Mouse (Mus musculus): ENCODE data around the gene Unc13b. TPM values are rescaled to one million over a fixed set of nuclear protein-coding genes. Genes with fewer than 3 reads are reported as not detected.

Gene Unc13b
- polyA plus RNA-seq, 1 experiment from 2014 or later, result 6.3 TPM

DNA sequence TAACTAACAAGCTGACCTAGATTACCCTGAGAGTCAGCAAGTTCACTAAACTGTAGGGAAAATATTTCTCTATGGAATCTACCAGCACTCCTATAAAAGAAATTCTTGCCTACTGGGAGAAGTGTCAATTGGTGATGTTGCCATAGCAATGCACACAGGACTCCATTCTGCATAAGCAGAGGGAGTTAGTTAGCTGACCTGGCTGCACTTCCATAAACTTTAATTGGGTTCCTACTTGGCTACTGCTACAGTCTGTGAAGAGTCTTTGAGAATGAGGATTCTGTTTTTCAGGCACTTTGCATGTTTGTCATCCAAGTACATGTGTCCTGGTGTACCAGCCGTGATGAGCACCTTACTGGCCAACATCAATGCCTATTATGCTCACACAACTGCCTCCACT, 182.0 kb downstream of the Unc13b start:
- Histone ChIP-seq H3K9ac (no peak overlapping the region), H3K4me2 (replicated peaks) (no peak overlapping the region), H3K36me3 (0 out of 2 replicates have a peak, but pooled peaks cover 3% of the 10 kb centered on the region), H3K4me3 (replicated peaks) (no peak overlapping the region), H3K27ac (replicated peaks) (no peak overlapping the region), H3K9me3 (replicated peaks) (no peaks in the 10 kb centered on the region), H3K27me3 (no peaks in the 10 kb centered on the region), H3K4me1 (no peaks in the 10 kb centered on the region)
- 90% methylated on average over 1 of the region's 1 CpGs for WGBS
- ATAC-seq (ENCODE audit: insufficient number of reproducible peaks, low FRiP score, low TSS enrichment, low read depth), result no peak

DNA sequence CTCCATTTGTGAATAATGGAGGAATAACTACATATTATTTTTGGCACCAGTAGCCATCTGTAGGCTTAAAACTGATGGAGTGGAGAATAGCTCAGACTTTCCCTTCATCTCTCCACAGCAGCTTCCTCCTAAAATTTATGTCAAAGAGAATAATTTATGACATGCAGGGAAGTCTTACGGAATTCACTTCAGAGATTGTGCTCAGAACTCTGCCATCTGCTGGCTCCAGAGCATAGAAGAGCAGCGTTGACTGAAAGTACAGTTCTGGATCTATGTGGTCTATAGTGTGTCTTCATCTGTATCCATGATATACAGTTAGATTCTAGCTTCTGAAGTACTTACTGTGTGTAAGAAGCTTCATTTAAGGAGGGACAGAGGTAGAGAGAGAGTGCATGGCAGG, 185.3 kb downstream of the Unc13b start:
- no peaks in the 10 kb centered on the region for H3K27me3 ChIP-seq
- no peak overlapping the region for H3K4me3 ChIP-seq (replicated peaks)
- no peak overlapping the region for H3K9ac ChIP-seq
- peaks cover 3% of the 10 kb centered on the region; the same call in 1 of the 2 replicates for H3K4me1 ChIP-seq
- 0 out of 2 replicates have a peak, but pooled peaks cover 3% of the 10 kb centered on the region for H3K36me3 ChIP-seq
- no peak overlapping the region for H3K27ac ChIP-seq (replicated peaks)
- no peak overlapping the region for H3K4me2 ChIP-seq (replicated peaks)
- H3K9me3 ChIP-seq (replicated peaks), result no peaks in the 10 kb centered on the region
- no peak for ATAC-seq (ENCODE audit: insufficient number of reproducible peaks, low FRiP score, low TSS enrichment, low read depth)
- 39% methylated on average over 2 of the region's 2 CpGs for WGBS

DNA sequence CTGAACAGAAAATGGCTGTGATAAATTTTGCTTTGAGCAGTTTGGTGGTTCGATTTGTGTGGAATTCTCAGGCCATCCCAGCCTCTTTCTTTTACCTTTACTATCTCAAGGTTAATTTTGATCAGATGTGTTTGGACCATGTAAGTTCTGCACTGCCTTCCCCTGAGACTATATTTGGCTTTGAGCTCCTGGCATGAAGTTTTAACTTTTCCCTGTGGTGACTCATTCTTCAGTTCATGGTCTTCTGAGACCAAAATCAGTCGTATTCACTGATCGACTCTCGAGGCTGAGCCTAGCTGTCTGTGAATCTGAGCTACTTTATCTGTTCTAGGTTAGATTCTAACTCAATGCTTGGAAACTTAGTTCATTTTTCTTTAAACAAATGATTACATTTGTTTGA, 187.0 kb downstream of the Unc13b start:
- Histone ChIP-seq H3K27me3 (no peaks in the 10 kb centered on the region), H3K9ac (no peak overlapping the region), H3K4me1 (peaks cover 3% of the 10 kb centered on the region; the same call in 1 of the 2 replicates), H3K4me3 (replicated peaks) (no peak overlapping the region), H3K36me3 (0 out of 2 replicates have a peak, but pooled peaks cover 3% of the 10 kb centered on the region), H3K4me2 (replicated peaks) (no peak overlapping the region), H3K27ac (replicated peaks) (no peak overlapping the region), H3K9me3 (replicated peaks) (no peaks in the 10 kb centered on the region)
- whole genome bisulfite sequencing, result 79% methylated on average over 4 of the region's 4 CpGs
- no peak for ATAC-seq (ENCODE audit: insufficient number of reproducible peaks, low FRiP score, low TSS enrichment, low read depth)

DNA sequence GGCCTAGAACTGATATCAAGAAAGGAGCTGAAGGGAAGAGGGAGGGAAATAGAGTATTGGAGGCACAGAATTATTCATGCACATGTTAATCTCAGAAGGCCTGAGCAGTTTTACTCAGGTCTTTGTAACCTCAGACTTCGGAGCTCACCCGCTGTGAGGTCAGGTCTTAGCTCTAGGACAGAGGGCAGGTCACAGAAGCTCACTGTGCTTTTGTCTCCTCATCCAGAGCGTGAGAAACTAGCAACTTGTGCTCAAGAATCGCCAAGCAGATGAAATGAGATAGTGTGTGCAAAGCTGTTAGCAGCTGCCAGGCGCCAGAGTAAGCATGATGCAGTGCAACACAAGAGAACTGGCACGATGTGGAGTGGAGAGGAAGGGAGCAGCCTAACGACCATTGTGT, 189.3 kb downstream of the Unc13b start:
- H3K9me3 ChIP-seq (replicated peaks), result no peaks in the 10 kb centered on the region
- no peak for ATAC-seq (ENCODE audit: insufficient number of reproducible peaks, low FRiP score, low TSS enrichment, low read depth)
- WGBS, result 65% methylated on average over 7 of the region's 7 CpGs

DNA sequence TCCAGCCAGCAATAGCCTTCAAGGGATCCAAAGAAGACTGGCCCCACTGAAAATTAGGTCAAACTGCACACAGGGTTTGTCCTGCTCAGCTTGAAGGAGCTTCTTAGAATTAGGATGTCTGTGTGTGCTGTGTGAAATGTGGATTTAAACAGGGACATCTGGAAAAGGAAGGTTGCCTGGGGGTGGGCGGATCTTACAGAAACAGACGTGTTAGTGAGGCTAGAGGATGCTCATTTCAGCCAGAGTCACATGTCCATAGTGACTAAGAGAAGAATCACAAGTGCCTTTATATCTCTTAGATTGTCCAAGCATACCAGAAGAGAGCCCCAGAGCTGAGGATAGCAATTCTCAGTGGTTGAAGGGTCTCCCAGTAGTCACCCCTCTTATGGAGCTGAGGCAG, 190.2 kb downstream of the Unc13b start:
- Histone ChIP-seq H3K27ac (replicated peaks) (no peak overlapping the region), H3K9me3 (replicated peaks) (no peaks in the 10 kb centered on the region), H3K4me1 (peaks cover 3% of the 10 kb centered on the region; the same call in 1 of the 2 replicates), H3K4me3 (replicated peaks) (no peak overlapping the region), H3K27me3 (no peaks in the 10 kb centered on the region), H3K9ac (no peak overlapping the region), H3K36me3 (0 out of 2 replicates have a peak, but pooled peaks cover 3% of the 10 kb centered on the region), H3K4me2 (replicated peaks) (no peak overlapping the region)
- WGBS, result 51% methylated on average over 2 of the region's 2 CpGs
- no peak for ATAC-seq (ENCODE audit: insufficient number of reproducible peaks, low FRiP score, low TSS enrichment, low read depth)

More for the DNA sequence above, 189.3 kb downstream of the Unc13b start:
- Histone ChIP-seq H3K9ac (no peak overlapping the region), H3K36me3 (0 out of 2 replicates have a peak, but pooled peaks cover 3% of the 10 kb centered on the region), H3K4me3 (replicated peaks) (no peak overlapping the region), H3K4me1 (peaks cover 3% of the 10 kb centered on the region; the same call in 1 of the 2 replicates), H3K27me3 (no peaks in the 10 kb centered on the region), H3K4me2 (replicated peaks) (no peak overlapping the region), H3K27ac (replicated peaks) (no peak overlapping the region)

DNA sequence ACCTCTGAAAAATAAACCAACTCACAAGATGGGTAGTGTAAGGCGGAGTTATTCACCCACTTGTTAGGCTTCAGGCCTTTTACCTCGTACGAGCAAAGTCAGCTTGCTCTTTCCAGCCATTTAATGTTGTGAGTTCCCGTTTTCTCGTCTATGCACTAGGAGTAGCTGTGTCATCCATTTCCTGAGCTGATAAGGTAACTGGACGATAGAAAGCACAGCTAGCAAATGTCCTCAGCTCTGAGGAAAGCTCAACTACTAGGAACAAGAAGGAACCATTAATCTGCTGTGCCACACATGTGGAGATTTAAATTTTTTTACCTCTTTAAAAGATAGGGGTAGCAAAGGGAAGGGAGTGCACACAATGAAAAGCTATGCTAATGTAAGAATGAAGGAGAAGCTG, 192.5 kb downstream of the Unc13b start:
- no peak for ATAC-seq (ENCODE audit: insufficient number of reproducible peaks, low FRiP score, low TSS enrichment, low read depth)
- Histone ChIP-seq H3K27me3 (no peaks in the 10 kb centered on the region), H3K9ac (no peak overlapping the region), H3K9me3 (replicated peaks) (no peaks in the 10 kb centered on the region), H3K36me3 (no peaks in the 10 kb centered on the region), H3K4me1 (peaks cover 3% of the 10 kb centered on the region; the same call in 1 of the 2 replicates), H3K27ac (replicated peaks) (no peak overlapping the region), H3K4me2 (replicated peaks) (no peak overlapping the region), H3K4me3 (replicated peaks) (no peak overlapping the region)
- 80% methylated on average over 6 of the region's 6 CpGs for WGBS

DNA sequence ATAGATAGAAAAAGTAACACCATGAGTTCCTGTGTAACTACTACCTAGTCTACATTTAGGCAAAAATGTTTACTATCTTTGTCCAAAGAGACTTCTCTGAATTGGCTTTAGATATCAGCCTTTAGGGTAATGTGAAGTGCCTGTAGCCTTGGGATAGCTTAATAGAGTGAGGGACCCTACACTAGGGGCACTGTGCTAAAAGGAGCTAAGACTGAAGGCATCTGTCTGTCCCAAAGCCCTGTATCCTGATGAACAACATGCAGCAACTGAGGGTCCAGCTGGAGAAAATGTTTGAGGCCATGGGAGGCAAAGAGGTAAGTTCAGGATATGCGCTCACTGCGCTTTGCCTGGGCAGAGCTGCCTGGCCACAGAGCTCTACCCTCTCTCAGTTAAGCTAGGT, 198.3 kb downstream of the Unc13b start:
- H3K27ac ChIP-seq (replicated peaks), result no peak overlapping the region
- no peak overlapping the region for H3K4me2 ChIP-seq (replicated peaks)
- H3K36me3 ChIP-seq, result peaks cover 3% of the 10 kb centered on the region; the same call in 1 of the 2 replicates
- no peaks in the 10 kb centered on the region for H3K9me3 ChIP-seq (replicated peaks)
- H3K4me3 ChIP-seq (replicated peaks), result no peak overlapping the region
- no peak overlapping the region for H3K9ac ChIP-seq
- ATAC-seq (ENCODE audit: insufficient number of reproducible peaks, low FRiP score, low TSS enrichment, low read depth), result no peak
- H3K27me3 ChIP-seq, result no peaks in the 10 kb centered on the region
- WGBS, result 90% methylated on average over 2 of the region's 2 CpGs
- H3K4me1 ChIP-seq, result 0 out of 2 replicates have a peak, but pooled peaks cover 8% of the 10 kb centered on the region

DNA sequence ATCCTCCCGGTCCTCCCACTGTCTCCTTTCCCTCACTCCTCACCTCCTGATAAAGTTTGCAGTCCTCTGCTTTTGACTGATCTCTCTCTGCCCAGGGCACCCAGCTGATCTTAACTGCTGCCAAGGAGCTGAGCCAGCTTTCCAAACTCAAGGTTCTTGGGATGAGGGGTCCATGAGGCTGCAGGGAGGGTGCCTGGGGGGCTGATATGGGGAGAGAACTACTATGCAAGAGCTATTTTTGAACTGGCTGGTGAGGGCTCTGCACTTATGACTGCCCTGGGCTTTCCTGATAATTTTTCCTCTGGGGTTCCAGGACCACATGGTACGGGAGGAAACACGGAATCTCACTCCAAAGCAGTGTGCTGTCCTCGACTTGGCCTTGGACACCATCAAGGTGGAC, 199.8 kb downstream of the Unc13b start:
- no peak overlapping the region for H3K4me3 ChIP-seq (replicated peaks)
- ATAC-seq (ENCODE audit: insufficient number of reproducible peaks, low FRiP score, low TSS enrichment, low read depth), result no peak
- H3K27me3 ChIP-seq, result no peaks in the 10 kb centered on the region
- H3K9me3 ChIP-seq (replicated peaks), result no peaks in the 10 kb centered on the region
- H3K4me2 ChIP-seq (replicated peaks), result no peak overlapping the region
- H3K4me1 ChIP-seq, result 0 out of 2 replicates have a peak, but pooled peaks cover 8% of the 10 kb centered on the region
- 75% methylated on average over 4 of the region's 4 CpGs for WGBS
- peaks cover 3% of the 10 kb centered on the region; the same call in 1 of the 2 replicates for H3K36me3 ChIP-seq
- no peak overlapping the region for H3K9ac ChIP-seq
- H3K27ac ChIP-seq (replicated peaks), result no peak overlapping the region

DNA sequence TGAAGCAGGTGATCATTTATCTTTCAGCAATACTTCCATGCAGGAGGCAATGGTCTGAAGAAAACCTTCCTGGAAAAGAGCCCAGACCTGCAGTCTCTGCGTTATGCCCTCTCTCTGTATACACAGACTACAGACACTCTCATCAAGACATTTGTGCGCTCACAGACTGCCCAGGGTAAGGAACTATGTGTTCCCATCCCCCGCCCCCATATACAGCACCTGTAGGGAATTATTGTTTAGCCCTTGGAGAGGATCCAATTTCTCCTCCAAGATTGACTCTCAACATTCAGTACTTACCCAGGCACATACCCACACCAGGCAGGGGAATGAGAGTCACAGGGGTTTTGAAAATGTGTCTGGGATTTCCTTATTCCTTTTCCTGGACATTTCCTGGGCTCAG, 200.7 kb downstream of the Unc13b start:
- Histone ChIP-seq H3K9me3 (replicated peaks) (no peaks in the 10 kb centered on the region), H3K27me3 (no peaks in the 10 kb centered on the region), H3K36me3 (peaks cover 3% of the 10 kb centered on the region; the same call in 1 of the 2 replicates), H3K9ac (no peak overlapping the region), H3K4me1 (0 out of 2 replicates have a peak, but pooled peaks cover 8% of the 10 kb centered on the region), H3K4me2 (replicated peaks) (no peak overlapping the region), H3K27ac (replicated peaks) (no peak overlapping the region), H3K4me3 (replicated peaks) (no peak overlapping the region)
- ATAC-seq (ENCODE audit: insufficient number of reproducible peaks, low FRiP score, low TSS enrichment, low read depth), result no peak; the same call in 1 of the 2 replicates
- WGBS, result 35% methylated on average over 3 of the region's 3 CpGs

DNA sequence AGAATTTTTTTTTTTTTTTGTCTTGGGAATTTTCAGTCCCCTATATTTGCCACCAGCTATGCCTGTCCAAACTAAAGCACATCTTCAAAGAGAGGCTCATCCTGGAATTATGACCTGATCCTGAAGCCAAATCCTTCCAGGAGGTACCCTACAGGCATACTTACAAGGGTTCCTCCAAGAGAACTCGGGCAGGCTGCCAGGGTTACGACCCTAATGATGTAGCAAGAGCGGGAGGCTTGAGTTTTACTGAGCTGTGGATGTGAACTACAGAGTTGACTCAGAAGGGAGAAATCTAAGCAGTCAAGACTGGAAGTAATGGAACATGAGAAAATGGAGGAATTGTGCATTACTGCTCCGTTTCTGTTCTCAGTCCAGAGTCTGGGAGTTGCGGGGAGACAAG, 201.3 kb downstream of the Unc13b start:
- Histone ChIP-seq H3K9me3 (replicated peaks) (no peaks in the 10 kb centered on the region), H3K9ac (no peak overlapping the region), H3K27ac (replicated peaks) (no peak overlapping the region), H3K27me3 (no peaks in the 10 kb centered on the region), H3K4me1 (0 out of 2 replicates have a peak, but pooled peaks cover 8% of the 10 kb centered on the region), H3K4me2 (replicated peaks) (no peak overlapping the region), H3K4me3 (replicated peaks) (no peak overlapping the region), H3K36me3 (peaks cover 3% of the 10 kb centered on the region; the same call in 1 of the 2 replicates)
- WGBS, result 45% methylated on average over 5 of the region's 5 CpGs
- no peak for ATAC-seq (ENCODE audit: insufficient number of reproducible peaks, low FRiP score, low TSS enrichment, low read depth)

DNA sequence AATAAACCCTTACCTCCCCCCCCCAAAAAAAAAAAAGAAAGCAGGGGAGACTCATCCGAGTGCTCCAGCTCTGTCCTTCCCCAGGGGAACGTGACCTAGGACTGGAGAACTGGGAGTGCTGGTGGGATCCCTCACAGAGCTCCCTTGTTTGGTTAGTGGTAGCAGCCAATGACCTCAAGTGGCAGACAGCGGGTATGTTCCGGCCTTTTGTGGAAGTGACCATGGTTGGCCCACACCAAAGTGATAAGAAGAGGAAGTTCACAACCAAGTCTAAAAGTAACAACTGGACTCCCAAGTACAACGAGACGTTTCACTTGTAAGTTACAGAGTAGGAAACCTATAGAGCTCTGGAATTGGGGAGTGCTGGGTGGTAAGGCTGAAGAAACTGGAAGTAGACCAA, 204.1 kb downstream of the Unc13b start:
- H3K4me3 ChIP-seq (replicated peaks), result no peak overlapping the region
- 86% methylated on average over 6 of the region's 6 CpGs for WGBS
- H3K36me3 ChIP-seq, result peaks cover 3% of the 10 kb centered on the region; the same call in 1 of the 2 replicates
- no peak overlapping the region for H3K27ac ChIP-seq (replicated peaks)
- H3K27me3 ChIP-seq, result no peaks in the 10 kb centered on the region
- H3K4me2 ChIP-seq (replicated peaks), result no peak overlapping the region
- H3K4me1 ChIP-seq, result peaks cover 13% of the 10 kb centered on the region
- H3K9ac ChIP-seq, result no peak overlapping the region
- H3K9me3 ChIP-seq (replicated peaks), result no peaks in the 10 kb centered on the region
- ATAC-seq (ENCODE audit: insufficient number of reproducible peaks, low FRiP score, low TSS enrichment, low read depth), result no peak

DNA sequence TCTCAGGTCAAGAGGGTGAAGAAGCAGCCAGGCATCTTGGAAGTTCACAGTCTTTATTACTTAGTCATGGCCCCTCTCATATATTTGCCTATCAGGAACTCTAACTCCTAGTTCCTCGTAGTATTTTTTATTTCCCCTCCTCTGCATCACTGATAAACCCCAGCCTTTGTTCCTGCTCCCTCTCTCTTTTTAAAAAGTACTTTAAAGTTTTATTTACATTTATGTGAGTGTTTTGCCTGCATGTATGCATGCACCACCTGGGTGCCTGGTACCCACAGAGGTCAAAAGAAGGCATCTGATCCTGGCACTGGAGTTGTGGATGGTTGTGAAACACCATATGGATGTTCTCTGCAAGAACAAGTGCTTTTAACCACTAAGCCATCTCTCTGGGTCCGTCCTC, 207.4 kb downstream of the Unc13b start:
- Histone ChIP-seq H3K9me3 (replicated peaks) (no peaks in the 10 kb centered on the region), H3K4me3 (replicated peaks) (no peak overlapping the region), H3K36me3 (no peaks in the 10 kb centered on the region), H3K4me1 (peaks cover 5% of the 10 kb centered on the region), H3K27ac (replicated peaks) (no peak overlapping the region), H3K4me2 (replicated peaks) (no peak overlapping the region), H3K9ac (no peak overlapping the region), H3K27me3 (no peaks in the 10 kb centered on the region)
- 53% methylated on average over 2 of the region's 2 CpGs for WGBS
- no peak for ATAC-seq (ENCODE audit: insufficient number of reproducible peaks, low FRiP score, low TSS enrichment, low read depth)

All from embryonic facial prominence, embryonic 15.5 days (tissue).